Comparison of ENCODE assay signal across 9 mouse cellular contexts in genomic region chr3:73134316-73134715, GRCm38 (mm10).
A peak's percentile ranks its signal among the peaks of the same experiment; 100 is the strongest.
DNase-seq lines count a peak whose midpoint lies in the region; ATAC-seq lines count a peak whose summit lies in the region.
"Had no signal": no experiment of that assay in that cellular context is flagged by ENCODE, and none has a peak within 500 bp of the region (broad histone marks: within the 10 kb centered on the region; RNA-seq: fewer than 3 reads in every experiment).

No protein-coding gene starts in this region.

- H3K36me3 ChIP-seq in midbrain, embryonic 10.5 days = no peaks in the 10 kb centered on the region
- H3K36me3 ChIP-seq in midbrain, embryonic 15.5 days (replicated peaks) = no peaks in the 10 kb centered on the region

- H3K9me3 ChIP-seq in midbrain, embryonic 10.5 days (replicated peaks) = no peaks in the 10 kb centered on the region
- H3K9me3 ChIP-seq in midbrain, embryonic 15.5 days = no peaks in the 10 kb centered on the region

- H3K9ac ChIP-seq in midbrain, embryonic 15.5 days = no peak overlapping the region

- no peak overlapping the region for H3K4me3 ChIP-seq in midbrain, embryonic 10.5 days
- no peak overlapping the region for H3K4me3 ChIP-seq in midbrain, embryonic 15.5 days
- H3K4me3 ChIP-seq: myocyte had no signal

- no peaks in the 10 kb centered on the region for H3K27me3 ChIP-seq in midbrain, embryonic 10.5 days (ENCODE audit: low read depth, poor library complexity, severe bottlenecking)
- H3K27me3 ChIP-seq in midbrain, embryonic 15.5 days (replicated peaks) = no peaks in the 10 kb centered on the region

- WGBS in midbrain, embryonic 10.5 days = 4% methylated on average over 9 of the region's 9 CpGs
- WGBS in midbrain, embryonic 15.5 days = 5% methylated on average over 9 of the region's 9 CpGs

- DNase-seq in cerebellum, adult 18-20 months = peak; percentile 5 to 23
- DNase-seq in midbrain, embryonic 10.5 days (ENCODE audit: low spot score) = peak; percentile 42
- DNase-seq in embryo, embryonic 10.5 days (ENCODE audit: low spot score) = peak; percentile 73
- peak; percentile 69 to 72 for DNase-seq in left cerebral cortex, adult 18-20 months (ENCODE audit: low spot score in 2 of 2)
- peak; percentile 66 for DNase-seq in testis, postnatal 10 days (ENCODE audit: low spot score)

- H3K4me1 ChIP-seq in midbrain, embryonic 10.5 days = no peaks in the 10 kb centered on the region
- H3K4me1 ChIP-seq in midbrain, embryonic 15.5 days = no peaks in the 10 kb centered on the region

- no peak for ATAC-seq in cerebellum, adult (ENCODE audit: insufficient number of reproducible peaks, low FRiP score, low TSS enrichment)
- no peak for ATAC-seq in midbrain, embryonic 15.5 days (replicated peaks)
- ATAC-seq in activated CD4-positive, CD25-positive, alpha-beta regulatory T cell, adult 4 months = no peak

- no peak overlapping the region for H3K4me2 ChIP-seq in midbrain, embryonic 15.5 days

- H3K27ac ChIP-seq in midbrain, embryonic 10.5 days (replicated peaks) = no peak overlapping the region
- H3K27ac ChIP-seq in midbrain, embryonic 15.5 days = no peak overlapping the region

Comparison
In these comparisons a context has a peak if more than half of its experiments do, and no peak if none do; other contexts are left out.
1. DNase-seq: peak in every context shown above with its lines; median percentile 73 in embryo, embryonic 10.5 days; 70 in left cerebral cortex, adult 18-20 months; 66 in testis, postnatal 10 days; 42 in midbrain, embryonic 10.5 days; 14 in cerebellum, adult 18-20 months.